Comparison of ENCODE assay signal across 8 mouse cellular contexts in the genomic region with DNA sequence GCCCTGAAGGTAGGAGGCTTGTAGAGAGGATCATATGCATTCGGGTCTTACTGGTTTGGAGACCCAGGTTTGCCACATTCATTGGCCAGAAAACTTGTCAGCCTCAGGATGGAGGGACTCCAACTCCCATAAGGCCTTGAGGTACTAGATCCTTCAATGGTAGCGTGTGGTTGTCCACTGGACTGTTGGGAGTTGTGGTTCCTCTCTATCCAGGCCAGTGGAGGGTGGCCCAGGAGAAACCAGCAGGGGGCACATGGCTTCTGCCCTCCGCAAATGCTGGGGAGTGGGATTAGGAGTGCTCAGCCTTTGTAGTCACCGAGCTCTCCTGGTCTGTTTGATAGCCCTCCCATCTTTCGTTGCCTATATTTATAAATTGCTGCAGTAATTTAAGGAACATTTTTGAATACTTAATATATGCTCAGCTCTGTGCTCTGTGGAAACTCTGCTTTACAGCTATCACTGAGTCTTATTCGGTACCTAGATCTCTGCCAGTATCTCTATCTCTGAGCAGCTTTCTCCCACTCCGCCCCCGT. TPM values are rescaled to one million over a fixed set of nuclear protein-coding genes. Genes with fewer than 3 reads are reported as not detected.
DNase-seq lines count a peak whose midpoint lies in the region; ATAC-seq and TF ChIP-seq lines count a peak whose summit lies in the region.

No protein-coding gene starts in this region.

- H3K4me3 ChIP-seq in embryonic facial prominence, embryonic 10.5 days: peak overlapping the region; percentile 86
- H3K4me3 ChIP-seq in intestine, postnatal 0 days (ENCODE audit: low read depth, low read length): peak overlapping the region; percentile 45
- H3K4me3 ChIP-seq in limb, embryonic 10.5 days: peak overlapping the region; percentile 81
- peak overlapping the region; percentile 38 for H3K4me3 ChIP-seq in midbrain, embryonic 11.5 days (ENCODE audit: low read depth, low read length)

- H3K4me1 ChIP-seq in embryonic facial prominence, embryonic 10.5 days: peaks cover 92% of the 10 kb centered on the region
- 0 out of 2 replicates have a peak, but pooled peaks cover 2% of the 10 kb centered on the region for H3K4me1 ChIP-seq in intestine, postnatal 0 days (replicated peaks; ENCODE audit: control insufficient read depth, insufficient read depth, low read length)
- peaks cover 88% of the 10 kb centered on the region for H3K4me1 ChIP-seq in limb, embryonic 10.5 days
- peaks cover 60% of the 10 kb centered on the region for H3K4me1 ChIP-seq in midbrain, embryonic 11.5 days (ENCODE audit: control insufficient read depth, insufficient read depth, low read length)

- no peak overlapping the region; the same call in 1 of the 2 replicates for H3K9ac ChIP-seq in intestine, postnatal 0 days (ENCODE audit: low read depth, low read length)
- peak overlapping the region; percentile 40; the same call in 1 of the 2 replicates for H3K9ac ChIP-seq in midbrain, embryonic 11.5 days (ENCODE audit: low read length)

- TF ChIP-seq CTCF in intestine, postnatal 0 days (IDR thresholded peaks at IDR 0.05; ENCODE audit: low read depth): peak; percentile 77

- H3K27me3 ChIP-seq in embryonic facial prominence, embryonic 10.5 days (replicated peaks; ENCODE audit: low read depth, poor library complexity, severe bottlenecking): no peaks in the 10 kb centered on the region
- H3K27me3 ChIP-seq in intestine, postnatal 0 days (replicated peaks; ENCODE audit: control insufficient read depth, insufficient read depth, low read length): peaks cover 18% of the 10 kb centered on the region
- no peaks in the 10 kb centered on the region for H3K27me3 ChIP-seq in limb, embryonic 10.5 days (ENCODE audit: low read depth, poor library complexity, severe bottlenecking)
- H3K27me3 ChIP-seq in midbrain, embryonic 11.5 days (ENCODE audit: control insufficient read depth, insufficient read depth, low read length): no peaks in the 10 kb centered on the region

- peak; percentile 72 for ATAC-seq in granulocyte monocyte progenitor cell, adult 5-6 weeks (replicated peaks; ENCODE audit: poor library complexity, severe bottlenecking)
- ATAC-seq in intestine, postnatal 0 days: peak; percentile 79
- peak; percentile 80 for ATAC-seq in midbrain, embryonic 11.5 days (ENCODE audit: low FRiP score)

- H3K27ac ChIP-seq in embryonic facial prominence, embryonic 10.5 days (replicated peaks): peak overlapping the region; percentile 97
- H3K27ac ChIP-seq in intestine, postnatal 0 days (ENCODE audit: low read depth, low read length): no peak overlapping the region
- peak overlapping the region; percentile 96 for H3K27ac ChIP-seq in limb, embryonic 10.5 days
- peak overlapping the region; percentile 69 for H3K27ac ChIP-seq in midbrain, embryonic 11.5 days (ENCODE audit: low read depth, low read length)

- peak overlapping the region; percentile 71 for H3K4me2 ChIP-seq in intestine, postnatal 0 days (replicated peaks; ENCODE audit: low read depth)
- H3K4me2 ChIP-seq in midbrain, embryonic 11.5 days: peak overlapping the region; percentile 87

- DNase-seq in urinary bladder, postnatal 25 days (ENCODE audit: low spot score): peak; percentile 52
- DNase-seq in urinary bladder, postnatal 10 days (ENCODE audit: low spot score): no peak
- peak; percentile 86 for DNase-seq in embryonic facial prominence, embryonic 10.5 days (ENCODE audit: low spot score)
- peak; percentile 77 for DNase-seq in limb, embryonic 10.5 days (ENCODE audit: low spot score)
- DNase-seq in midbrain, embryonic 11.5 days (ENCODE audit: low spot score, missing footprints): peak; percentile 97
- peak; percentile 73 for DNase-seq in right cerebral cortex, postnatal 4 days

- under 1% methylated on average over 8 of the region's 8 CpGs for WGBS in embryonic facial prominence, embryonic 10.5 days
- WGBS in intestine, postnatal 0 days: 2% methylated on average over 8 of the region's 8 CpGs
- WGBS in limb, embryonic 10.5 days: under 1% methylated on average over 8 of the region's 8 CpGs
- WGBS in midbrain, embryonic 11.5 days: under 1% methylated on average over 8 of the region's 8 CpGs

- H3K36me3 ChIP-seq in embryonic facial prominence, embryonic 10.5 days (replicated peaks): no peaks in the 10 kb centered on the region
- H3K36me3 ChIP-seq in intestine, postnatal 0 days (ENCODE audit: control insufficient read depth, insufficient read depth): no peaks in the 10 kb centered on the region
- H3K36me3 ChIP-seq in limb, embryonic 10.5 days: no peaks in the 10 kb centered on the region
- no peaks in the 10 kb centered on the region for H3K36me3 ChIP-seq in midbrain, embryonic 11.5 days (ENCODE audit: control insufficient read depth, insufficient read depth, low read length)

- H3K9me3 ChIP-seq in embryonic facial prominence, embryonic 10.5 days: no peaks in the 10 kb centered on the region
- H3K9me3 ChIP-seq in intestine, postnatal 0 days (ENCODE audit: control insufficient read depth): no peaks in the 10 kb centered on the region
- no peaks in the 10 kb centered on the region for H3K9me3 ChIP-seq in limb, embryonic 10.5 days (replicated peaks)
- no peaks in the 10 kb centered on the region for H3K9me3 ChIP-seq in midbrain, embryonic 11.5 days (ENCODE audit: control insufficient read depth, low read length)

RNA-seq across cellular contexts. Expression of gene Dlg4, which starts 4.1 kb away (rescaled TPM):
- 12.6 and 13.2 TPM in 2 replicates for polyA plus RNA-seq in embryonic facial prominence, embryonic 10.5 days (2016; fragmentation: Nextera tagmentation; extraction: Ambion mirVana)
- 11.4 and 12.3 TPM in 2 replicates for total RNA-seq in granulocyte monocyte progenitor cell, adult 5-6 weeks (2014; fragmentation: Nextera tagmentation)
- 1.3 and 3.5 TPM in 2 replicates for total RNA-seq in granulocyte monocyte progenitor cell, adult 5-6 weeks (2017)
- polyA plus RNA-seq in intestine, postnatal 0 days (2015; fragmentation: Nextera tagmentation; extraction: Ambion mirVana): 1.4 and 1.8 TPM in 2 replicates
- 8.8 and 12.9 TPM in 2 replicates for polyA plus RNA-seq in limb, embryonic 10.5 days (2016; fragmentation: Nextera tagmentation; extraction: Ambion mirVana)
- polyA plus RNA-seq in midbrain, embryonic 11.5 days (2014; fragmentation: Nextera tagmentation; extraction: Ambion mirVana): 11.2 and 15.2 TPM in 2 replicates

RNA-seq across cellular contexts. Expression of gene Acadvl, which starts 5.6 kb away (rescaled TPM):
- polyA plus RNA-seq in embryonic facial prominence, embryonic 10.5 days (2016; fragmentation: Nextera tagmentation; extraction: Ambion mirVana): 42.2 and 46.3 TPM in 2 replicates
- 39.7 and 55.8 TPM in 2 replicates for total RNA-seq in granulocyte monocyte progenitor cell, adult 5-6 weeks (2014; fragmentation: Nextera tagmentation)
- total RNA-seq in granulocyte monocyte progenitor cell, adult 5-6 weeks (2017): 40.3 and 42.1 TPM in 2 replicates
- polyA plus RNA-seq in intestine, postnatal 0 days (2015; fragmentation: Nextera tagmentation; extraction: Ambion mirVana): 203 and 215 TPM in 2 replicates
- 36.4 and 52.1 TPM in 2 replicates for polyA plus RNA-seq in limb, embryonic 10.5 days (2016; fragmentation: Nextera tagmentation; extraction: Ambion mirVana)
- polyA plus RNA-seq in midbrain, embryonic 11.5 days (2014; fragmentation: Nextera tagmentation; extraction: Ambion mirVana): 46.5 and 47.8 TPM in 2 replicates

RNA-seq across cellular contexts. Expression of gene Dvl2, which starts 20.4 kb away (rescaled TPM):
- polyA plus RNA-seq in embryonic facial prominence, embryonic 10.5 days (2016; fragmentation: Nextera tagmentation; extraction: Ambion mirVana): 59.0 and 59.8 TPM in 2 replicates
- total RNA-seq in granulocyte monocyte progenitor cell, adult 5-6 weeks (2014; fragmentation: Nextera tagmentation): 4.6 and 24.5 TPM in 2 replicates
- 16.1 and 18.0 TPM in 2 replicates for total RNA-seq in granulocyte monocyte progenitor cell, adult 5-6 weeks (2017)
- polyA plus RNA-seq in intestine, postnatal 0 days (2015; fragmentation: Nextera tagmentation; extraction: Ambion mirVana): 9.1 TPM in 2 replicates
- 65.2 and 70.6 TPM in 2 replicates for polyA plus RNA-seq in limb, embryonic 10.5 days (2016; fragmentation: Nextera tagmentation; extraction: Ambion mirVana)
- 29.0 and 30.0 TPM in 2 replicates for polyA plus RNA-seq in midbrain, embryonic 11.5 days (2014; fragmentation: Nextera tagmentation; extraction: Ambion mirVana)

RNA-seq across cellular contexts. Expression of gene Phf23, which starts 25.2 kb away (rescaled TPM):
- 96.5 and 98.3 TPM in 2 replicates for polyA plus RNA-seq in embryonic facial prominence, embryonic 10.5 days (2016; fragmentation: Nextera tagmentation; extraction: Ambion mirVana)
- total RNA-seq in granulocyte monocyte progenitor cell, adult 5-6 weeks (2014; fragmentation: Nextera tagmentation): 41.7 and 45.8 TPM in 2 replicates
- 30.2 and 32.3 TPM in 2 replicates for total RNA-seq in granulocyte monocyte progenitor cell, adult 5-6 weeks (2017)
- polyA plus RNA-seq in intestine, postnatal 0 days (2015; fragmentation: Nextera tagmentation; extraction: Ambion mirVana): 32.6 and 37.7 TPM in 2 replicates
- polyA plus RNA-seq in limb, embryonic 10.5 days (2016; fragmentation: Nextera tagmentation; extraction: Ambion mirVana): 101 and 106 TPM in 2 replicates
- polyA plus RNA-seq in midbrain, embryonic 11.5 days (2014; fragmentation: Nextera tagmentation; extraction: Ambion mirVana): 51.5 and 53.4 TPM in 2 replicates

RNA-seq across cellular contexts. Expression of gene Gabarap, which starts 29.9 kb away (rescaled TPM):
- 317 and 331 TPM in 2 replicates for polyA plus RNA-seq in embryonic facial prominence, embryonic 10.5 days (2016; fragmentation: Nextera tagmentation; extraction: Ambion mirVana)
- 288 and 367 TPM in 2 replicates for total RNA-seq in granulocyte monocyte progenitor cell, adult 5-6 weeks (2014; fragmentation: Nextera tagmentation)
- 239 and 250 TPM in 2 replicates for total RNA-seq in granulocyte monocyte progenitor cell, adult 5-6 weeks (2017)
- polyA plus RNA-seq in intestine, postnatal 0 days (2015; fragmentation: Nextera tagmentation; extraction: Ambion mirVana): 1,065 and 1,136 TPM in 2 replicates
- polyA plus RNA-seq in limb, embryonic 10.5 days (2016; fragmentation: Nextera tagmentation; extraction: Ambion mirVana): 280 and 332 TPM in 2 replicates
- 566 and 590 TPM in 2 replicates for polyA plus RNA-seq in midbrain, embryonic 11.5 days (2014; fragmentation: Nextera tagmentation; extraction: Ambion mirVana)
